Mouse (Mus musculus): ENCODE measurements around the gene Clrn3.
"Not testable (repeated sequence)": the region's sequence is repeated elsewhere in the genome, so short reads cannot be mapped to it uniquely, and the experiment has no call there.

Gene Clrn3

GRCm38 (mm10) chr7:135535908-135536307 is 7.5 kb upstream of the Clrn3 start:
- no peak for DNase-seq

GRCm38 (mm10) chr7:135534548-135535189 is 6.2 kb upstream of the Clrn3 start:
- peak in 1 of 2 experiments; percentile 14 for DNase-seq

DNA sequence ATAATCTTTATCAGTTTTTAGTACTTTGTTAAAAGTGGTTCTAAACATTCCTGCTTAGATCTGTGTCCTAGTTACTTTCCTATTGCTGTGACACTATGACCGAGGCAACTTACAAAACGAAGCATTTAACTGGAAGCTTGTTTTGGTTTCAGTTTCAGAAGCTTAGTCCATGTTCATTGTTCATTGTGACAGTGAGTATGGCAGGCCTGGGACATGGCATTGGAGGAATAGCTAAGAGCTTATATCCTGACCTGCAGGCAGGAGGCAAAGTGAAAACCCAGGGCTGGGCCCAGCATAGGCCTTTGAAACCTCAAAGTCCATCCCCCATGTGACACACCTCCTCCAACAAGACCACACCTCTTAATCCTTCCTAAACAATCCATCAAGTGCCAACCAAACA is 614 bp upstream of the Clrn3 start:
- DNase-seq, result no peak

- DNase-seq, result no peak
Measured at GRCm38 (mm10) chr7:135527169-135527568, 1.3 kb downstream of the Clrn3 start.

DNA sequence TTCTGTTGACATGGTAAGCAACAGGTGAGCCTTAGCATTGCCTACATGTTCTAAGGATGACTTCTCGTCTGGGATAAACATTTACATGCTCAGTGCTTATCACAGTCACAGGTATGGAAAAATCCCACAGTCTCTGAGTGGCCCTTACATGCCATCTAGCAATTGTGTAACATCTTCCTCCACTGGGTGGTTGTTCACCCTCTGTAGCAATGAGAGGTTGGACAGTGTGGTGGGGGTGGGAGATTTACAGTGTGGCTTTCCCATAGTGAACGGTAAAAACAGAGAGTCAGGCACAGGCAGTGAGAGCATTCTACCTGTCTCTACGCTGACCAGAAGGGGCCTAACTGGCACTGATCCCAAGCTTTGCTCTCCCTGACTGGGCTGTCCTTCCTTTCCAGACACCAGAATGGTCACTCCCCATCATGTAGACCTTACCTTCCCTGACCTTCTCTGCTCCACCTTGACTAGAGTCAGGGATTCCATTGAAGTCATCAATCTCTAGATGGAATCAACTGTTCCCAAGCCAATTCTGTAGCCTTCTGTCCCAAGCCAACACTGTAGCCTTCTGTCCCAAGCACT is 1.8 kb downstream of the Clrn3 start:
- DNase-seq, result no peak

DNA sequence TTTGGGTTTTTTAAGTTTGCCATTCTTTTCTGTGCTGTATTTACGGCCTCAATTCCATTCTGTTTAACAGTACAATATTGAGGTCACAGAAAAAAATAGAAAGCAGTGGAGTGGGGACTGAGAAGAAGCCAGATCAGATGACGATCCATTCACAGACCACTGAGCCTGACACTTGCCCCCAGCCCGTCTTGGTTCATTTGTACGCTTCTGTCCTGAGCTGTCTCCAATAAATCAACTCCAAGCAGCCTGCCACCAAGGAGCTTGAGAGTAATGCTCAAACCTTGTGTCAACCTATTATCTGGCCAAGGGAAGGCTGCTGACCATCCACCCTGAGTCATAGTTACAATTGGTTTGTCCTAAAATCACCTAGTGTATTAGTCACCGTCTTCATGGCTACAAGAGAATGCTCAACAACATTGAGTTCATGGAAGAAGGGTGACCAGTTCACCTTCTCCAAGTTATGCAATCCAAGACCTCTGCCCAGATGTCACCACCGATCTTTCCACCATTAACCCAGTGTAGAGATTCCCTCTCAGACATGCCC is 4.0 kb downstream of the Clrn3 start:
- no peak for DNase-seq

DNA sequence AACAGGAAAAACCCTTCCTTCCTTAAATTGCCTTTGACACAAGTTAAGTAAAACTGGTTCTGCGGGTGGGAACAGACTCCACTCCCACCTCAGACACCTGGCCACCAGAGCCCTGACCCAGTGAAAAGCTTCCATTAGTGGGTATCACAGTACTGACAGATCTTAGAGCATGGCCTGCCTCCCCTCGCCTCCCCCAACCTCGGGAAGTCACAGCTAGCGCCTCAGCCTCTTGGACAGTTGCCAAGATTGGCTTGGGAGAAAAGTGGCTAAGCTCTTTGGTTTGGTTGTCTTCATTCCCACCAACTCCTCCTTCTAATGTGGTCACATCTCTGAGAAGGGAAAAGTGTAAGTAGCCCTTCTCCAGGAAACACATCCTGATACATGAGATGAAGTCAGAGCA is 4.5 kb downstream of the Clrn3 start:
- DNase-seq, result no peak

- DNase-seq, result no peak
Measured at GRCm38 (mm10) chr7:135521755-135522512, 6.5 kb downstream of the Clrn3 start.

- no peak for DNase-seq
Measured at GRCm38 (mm10) chr7:135520241-135520640, 8.2 kb downstream of the Clrn3 start.

GRCm38 (mm10) chr7:135517191-135517590 is 11.3 kb downstream of the Clrn3 start:
- DNase-seq, result no peak

DNA sequence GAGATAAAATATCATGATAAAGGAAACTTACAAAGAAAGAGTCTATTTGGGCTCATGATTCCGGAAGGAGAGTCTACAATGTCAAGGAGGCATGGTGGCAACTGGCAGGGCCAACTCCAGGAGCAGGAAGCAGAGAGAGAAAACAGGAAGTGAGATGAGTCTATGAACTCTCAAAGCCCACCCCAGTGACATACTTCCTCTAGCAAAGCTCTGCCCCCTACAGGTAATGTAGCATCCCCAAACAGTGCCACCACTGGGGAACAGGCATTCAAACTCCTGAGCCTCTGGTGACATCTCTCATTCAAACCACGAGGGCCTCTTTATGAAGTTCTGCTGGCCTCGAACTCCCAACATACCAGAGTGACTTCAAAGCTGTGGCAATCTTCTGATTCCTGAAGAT is 16.7 kb downstream of the Clrn3 start:
- no peak for DNase-seq

DNA sequence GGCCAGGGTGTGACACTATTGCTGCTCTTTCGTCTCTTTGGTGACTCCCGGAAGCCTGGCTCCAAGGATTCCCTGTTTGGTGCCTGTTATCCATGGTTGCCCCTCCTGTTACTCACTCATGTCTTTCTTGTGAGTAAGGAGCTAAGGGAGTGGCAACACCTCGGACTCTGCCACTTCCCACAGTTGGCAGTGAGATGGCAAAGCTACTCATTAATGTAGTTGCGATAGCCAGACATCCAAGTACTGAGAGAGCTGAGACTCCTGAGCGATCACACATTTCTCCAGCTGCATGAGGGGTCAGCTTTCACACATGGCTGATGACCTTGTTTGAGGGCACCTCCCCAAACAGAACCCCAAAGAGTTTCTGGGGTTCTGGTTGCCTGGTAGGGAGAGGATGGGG is 18.0 kb downstream of the Clrn3 start:
- DNase-seq, result no peak

- DNase-seq, result peak in 1 of 2 experiments; percentile 31
Measured at GRCm38 (mm10) chr7:135509272-135509671, 19.2 kb downstream of the Clrn3 start.

DNA sequence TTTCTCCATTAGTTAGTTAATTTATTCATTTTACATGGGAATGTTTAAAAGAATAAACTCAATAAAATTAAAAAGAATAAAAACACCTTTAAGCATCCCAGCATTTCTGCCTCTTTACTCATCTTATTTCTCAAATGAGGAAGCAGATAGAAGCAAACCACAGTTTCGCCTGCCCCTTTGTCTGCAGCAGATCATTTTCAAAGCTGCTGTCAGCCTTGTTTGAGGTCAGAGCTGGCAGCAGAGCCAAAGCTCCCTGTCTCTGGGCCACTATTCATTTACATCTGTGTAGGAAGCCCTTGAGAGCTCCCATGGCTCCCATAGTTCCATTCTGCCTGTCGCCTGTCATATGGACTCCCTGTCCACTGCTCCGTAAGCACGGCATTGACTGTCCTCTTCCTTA is 19.9 kb downstream of the Clrn3 start:
- no peak for DNase-seq

- not testable (repeated sequence) for DNase-seq
Measured at GRCm38 (mm10) chr7:135506506-135506905, 21.9 kb downstream of the Clrn3 start.

DNA sequence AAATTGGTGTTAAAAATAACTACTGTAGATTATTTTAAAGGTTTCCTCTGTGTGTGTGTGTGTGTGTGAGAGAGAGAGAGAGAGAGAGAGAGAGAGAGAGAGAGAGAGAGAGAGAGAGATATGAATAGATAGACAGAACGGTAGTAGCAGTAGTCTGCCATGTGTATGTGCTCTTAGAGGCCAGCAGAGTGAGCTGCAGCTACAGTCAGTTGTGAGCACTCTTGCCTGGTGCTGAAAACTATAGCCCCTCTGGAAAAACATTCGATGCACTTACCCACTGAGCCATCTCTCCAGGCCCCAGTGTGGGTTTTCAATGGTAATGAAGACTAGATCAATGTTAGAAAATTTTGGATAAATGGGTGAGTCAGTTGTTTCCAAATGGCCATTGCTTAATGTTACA is 29.1 kb downstream of the Clrn3 start:
- no peak for DNase-seq

GRCm38 (mm10) chr7:135498565-135499186 is 29.8 kb downstream of the Clrn3 start:
- DNase-seq, result no peak

DNA sequence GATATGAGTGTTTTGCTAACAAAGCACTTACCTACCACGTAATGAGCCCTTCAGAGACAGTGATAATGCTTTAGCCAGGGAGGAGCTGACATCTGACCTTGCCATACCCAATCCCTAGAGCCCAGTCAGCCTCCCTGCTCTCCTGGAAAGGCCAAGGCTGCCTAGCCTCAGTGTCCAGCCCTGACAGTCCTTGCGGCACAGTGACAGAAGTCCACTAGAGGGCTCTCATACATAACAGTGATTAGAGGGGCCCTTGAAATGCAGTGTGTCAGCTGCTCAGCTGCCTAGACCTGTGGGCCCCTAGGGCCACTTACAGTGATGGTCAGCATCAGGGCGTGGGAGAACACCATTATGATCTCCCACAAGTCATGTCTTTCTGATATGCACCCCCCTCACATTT is 33.2 kb downstream of the Clrn3 start:
- DNase-seq, result peak; percentile 24 to 57

GRCm38 (mm10) chr7:135490500-135490886 is 38.0 kb downstream of the Clrn3 start:
- no peak for DNase-seq

DNA sequence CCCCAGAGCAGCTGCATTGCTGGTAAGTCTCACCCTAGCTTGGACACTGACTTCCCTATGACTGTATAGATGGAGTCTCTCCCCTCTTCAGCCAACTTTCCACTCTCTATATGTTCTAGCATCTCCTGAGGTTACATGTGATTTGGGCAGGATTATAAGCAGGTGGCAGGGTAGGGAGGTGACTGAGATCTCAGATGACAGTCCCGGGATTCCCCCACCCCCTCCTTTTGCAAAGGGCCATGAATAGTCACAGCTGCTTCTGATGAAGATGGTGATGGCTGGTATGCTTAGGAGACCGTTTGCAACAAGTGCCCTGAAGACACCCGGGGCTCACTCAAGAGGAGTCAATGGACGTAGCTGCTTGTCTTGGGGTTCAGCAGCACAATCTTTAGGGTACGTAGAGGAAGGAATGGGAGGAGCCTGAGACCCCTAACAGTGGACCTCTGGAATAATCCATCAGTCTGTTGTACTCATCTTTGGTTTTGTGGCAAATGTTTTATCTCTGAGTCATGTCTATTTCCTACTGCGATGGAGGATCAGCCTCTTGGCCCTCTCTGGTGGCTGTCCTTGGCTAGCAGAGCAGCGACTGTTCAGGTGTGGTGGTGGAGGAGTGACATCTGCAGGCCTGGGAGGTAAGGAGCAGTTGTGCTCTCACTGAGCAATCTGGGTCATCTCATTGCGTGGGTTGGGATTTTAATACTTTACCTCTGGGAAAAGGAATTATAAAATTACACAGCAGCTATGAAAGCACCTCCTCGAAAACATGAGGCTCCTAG is 38.5 kb downstream of the Clrn3 start:
- DNase-seq, result no peak

DNA sequence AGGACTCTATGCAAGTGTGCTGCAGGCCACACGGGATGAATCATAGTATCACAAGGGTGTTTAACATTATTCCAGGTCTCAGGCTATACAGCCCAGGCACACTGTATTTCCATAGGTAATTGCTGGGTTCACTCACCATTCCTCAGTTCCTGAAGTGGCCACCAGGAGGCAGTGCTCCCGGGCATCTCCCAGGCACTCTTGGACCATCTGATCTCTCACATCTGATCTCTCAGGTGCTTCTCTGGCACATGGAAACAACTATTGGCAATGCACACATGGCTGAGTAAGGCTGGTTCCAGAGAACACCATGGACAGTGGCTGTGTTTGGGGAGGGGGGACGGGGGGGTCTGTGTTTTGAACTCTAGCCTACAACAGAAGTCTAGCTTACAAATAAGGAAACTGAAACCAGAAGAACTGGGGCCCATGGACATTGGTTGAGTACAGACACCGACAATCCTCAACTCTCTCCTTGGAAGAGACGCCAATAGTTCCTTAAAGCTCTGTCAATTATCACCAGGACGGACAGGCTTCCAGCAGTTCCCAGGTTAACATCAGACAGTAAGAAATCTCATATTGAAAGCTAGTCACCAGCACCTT is 40.1 kb downstream of the Clrn3 start:
- peak; percentile 18 to 47 for DNase-seq

- peak; percentile 77 to 86 for DNase-seq
Measured at GRCm38 (mm10) chr7:135487423-135487822, 41.0 kb downstream of the Clrn3 start.
